Comparison of ENCODE assay signal across 7 mouse cellular contexts in genomic region chr15:99497061-99497460, GRCm38 (mm10). TPM values are rescaled to one million over a fixed set of nuclear protein-coding genes. Genes with fewer than 3 reads are reported as not detected.
DNase-seq lines count a peak whose midpoint lies in the region; TF ChIP-seq lines count a peak whose summit lies in the region.

No protein-coding gene starts in this region.

- peaks cover 33% of the 10 kb centered on the region for H3K4me1 ChIP-seq in E14TG2a.4 (replicated peaks; ENCODE audit: low read depth, low read length)

- peak; percentile 67 for DNase-seq in WW6 (ENCODE audit: low read depth, low spot score)
- peak; percentile 90 for DNase-seq in embryo, embryonic 10.5 days (ENCODE audit: low spot score)
- peak; percentile 64 to 70 for DNase-seq in heart, postnatal 10 days
- peak; percentile 54 to 70 for DNase-seq in kidney, postnatal 36 days
- peak; percentile 78 for DNase-seq in lung, postnatal 36 days
- DNase-seq in right cerebral cortex, postnatal 4 days = peak; percentile 63

- intact Hi-C loops in heart, postnatal 10 days (cut with DNase I) = loop anchor here (1.0 to 10.0 kb wide), 5 partner anchors 100 to 408 kb away; partner anchors contain the start of gene Cers5

- peaks cover 21% of the 10 kb centered on the region for H3K27me3 ChIP-seq in E14TG2a.4 (ENCODE audit: insufficient read depth, low read length)

- no peak overlapping the region for H3K4me3 ChIP-seq in E14TG2a.4 (replicated peaks; ENCODE audit: low read length)

- no peaks in the 10 kb centered on the region for H3K36me3 ChIP-seq in E14TG2a.4 (ENCODE audit: insufficient read depth, low read length)

- H3K9me3 ChIP-seq in E14TG2a.4 (ENCODE audit: low read length) = no peaks in the 10 kb centered on the region

- peak; percentile 80 for TF ChIP-seq CTCF in E14TG2a.4 (conservative IDR thresholded peaks at IDR 0.05; ENCODE audit: low read length)

RNA-seq across cellular contexts. Expression of gene Bcdin3d, which starts 22.5 kb away (rescaled TPM):
- 1 to 10 TPM; 3.9 to 7.3 TPM for total RNA-seq in heart, postnatal 10 days (2021)

RNA-seq across cellular contexts. Expression of gene Faim2, which starts 30.9 kb away (rescaled TPM):
- under 1 TPM; 0.10 to 0.32 TPM for total RNA-seq in heart, postnatal 10 days (2021)

RNA-seq across cellular contexts. Expression of gene Nckap5l, which starts 39.5 kb away (rescaled TPM):
- 10 to 100 TPM; 17.4 to 25.5 TPM for total RNA-seq in heart, postnatal 10 days (2021)
